Mouse (Mus musculus): ENCODE measurements around the gene Gabra1. TPM values are rescaled to one million over a fixed set of nuclear protein-coding genes. Genes with fewer than 3 reads are reported as not detected.
A peak's percentile ranks its signal among the peaks of the same experiment; 100 is the strongest.

Gene Gabra1
- total RNA-seq (2021) = 100 to 1,000 TPM; 443 to 448 TPM
- long read RNA-seq, full-length matches to known transcripts = 148 of 192 reads
- long read RNA-seq, partial matches to known transcripts = 31 of 192 reads
- long read RNA-seq, other reads (novel, unspliced or antisense) = 13 of 192 reads

DNA sequence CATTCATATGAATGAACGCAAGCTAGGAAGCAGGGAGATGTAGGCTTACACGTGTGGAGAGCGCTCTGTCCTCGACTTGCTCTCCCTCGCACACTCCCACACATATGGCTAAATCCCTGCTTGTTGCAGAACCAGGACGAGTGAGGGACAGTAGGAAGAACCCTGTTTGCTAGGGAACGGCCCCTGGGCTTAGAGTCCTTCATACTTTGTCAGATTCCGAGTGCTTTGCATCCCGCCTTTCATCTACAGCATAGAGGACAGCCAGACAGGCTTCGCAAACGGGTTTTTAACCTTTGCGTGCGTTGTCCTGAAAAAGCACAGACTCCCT is at the start of gene Gabra1:
Gene Gabra1, minus strand, starts transcription at position 106 of the 328 bp plus-strand sequence.
- DNase-seq (ENCODE audit: low spot score in 2 of 2) = peak; percentile 17 to 56

DNA sequence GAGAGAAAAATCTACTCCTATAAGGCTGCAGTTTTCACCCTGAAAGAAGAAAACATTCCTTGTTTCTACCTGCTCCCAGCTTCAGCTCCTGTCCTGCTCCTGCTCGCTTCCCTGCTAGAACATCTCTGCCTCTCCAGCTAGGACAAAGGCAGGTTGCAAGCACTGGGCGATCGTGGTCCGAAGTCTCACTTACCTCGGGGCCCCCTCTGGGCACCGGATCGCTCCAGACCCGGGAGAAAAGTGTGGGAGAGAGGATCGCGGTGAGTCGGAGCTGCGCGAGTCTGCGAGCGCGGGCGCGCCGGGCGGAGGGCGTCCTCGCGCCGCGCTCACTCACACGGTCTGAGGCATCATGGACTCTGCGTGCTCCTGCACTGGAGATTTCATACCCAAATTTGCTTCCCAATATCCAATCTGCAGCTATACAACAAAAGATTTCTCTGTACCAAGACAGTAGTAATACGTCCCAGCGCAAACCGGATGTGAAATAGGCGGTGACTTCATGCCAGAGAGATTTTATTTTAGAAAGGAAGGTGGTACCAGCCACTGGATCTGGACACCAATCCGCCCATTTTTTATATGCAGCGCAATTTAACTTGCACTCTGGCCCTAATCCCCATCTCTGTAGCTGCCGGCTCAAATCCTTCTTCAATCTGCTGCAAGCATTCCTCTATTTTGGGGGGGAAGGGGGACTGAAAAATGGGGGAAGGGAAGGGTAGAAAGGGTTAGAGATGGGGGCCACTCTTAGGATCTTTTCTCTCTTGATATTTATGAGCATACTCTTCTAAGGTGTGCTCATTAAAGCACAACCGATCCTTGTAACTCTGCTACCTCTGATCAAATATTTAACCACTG is 531 bp downstream of the Gabra1 start:
- DNase-seq (ENCODE audit: low spot score in 2 of 2) = peak; percentile 55 to 70

DNA sequence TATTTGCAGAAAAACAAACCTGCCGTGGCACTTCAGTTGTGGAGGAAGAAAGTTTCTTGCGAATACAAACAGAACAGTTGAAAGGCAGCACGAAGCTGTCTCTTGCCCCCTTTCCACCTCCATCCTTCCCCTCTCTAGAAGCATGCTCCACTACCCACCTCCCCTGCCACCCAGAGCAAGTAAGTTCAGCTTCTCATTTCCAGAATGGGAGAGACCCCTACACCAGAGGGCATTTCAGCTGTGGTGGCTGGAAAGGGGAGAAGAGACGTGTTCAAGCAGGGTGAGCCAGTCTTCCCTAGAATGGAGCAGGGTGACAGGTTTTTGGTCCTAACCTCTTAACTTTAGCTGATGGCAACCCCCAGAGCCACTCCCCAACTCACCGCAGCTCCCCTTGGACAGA is 1.3 kb downstream of the Gabra1 start:
- DNase-seq (ENCODE audit: low spot score in 2 of 2) = peak; percentile 13 to 32

DNA sequence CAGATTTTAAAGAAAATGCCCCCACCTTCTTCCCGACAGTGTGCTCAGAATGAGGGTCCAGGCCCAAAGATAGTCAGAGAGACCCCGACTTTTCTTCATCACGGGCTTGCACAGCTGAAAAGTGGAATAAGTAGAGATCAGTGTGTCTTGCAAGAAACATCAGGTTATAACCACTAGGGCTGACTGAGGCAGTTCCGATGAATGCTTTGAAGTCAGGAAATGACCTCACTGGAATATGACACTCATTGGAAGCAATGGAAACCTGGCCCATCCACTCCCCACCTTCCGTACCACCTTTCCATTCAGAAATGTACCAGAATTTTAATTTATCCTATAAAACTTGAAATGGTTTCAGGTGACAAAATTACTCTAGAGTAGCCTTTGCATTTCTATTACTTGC is 3.2 kb downstream of the Gabra1 start:
- peak in 1 of 2 experiments; percentile 31 for DNase-seq (ENCODE audit: low spot score in 2 of 2)

DNA sequence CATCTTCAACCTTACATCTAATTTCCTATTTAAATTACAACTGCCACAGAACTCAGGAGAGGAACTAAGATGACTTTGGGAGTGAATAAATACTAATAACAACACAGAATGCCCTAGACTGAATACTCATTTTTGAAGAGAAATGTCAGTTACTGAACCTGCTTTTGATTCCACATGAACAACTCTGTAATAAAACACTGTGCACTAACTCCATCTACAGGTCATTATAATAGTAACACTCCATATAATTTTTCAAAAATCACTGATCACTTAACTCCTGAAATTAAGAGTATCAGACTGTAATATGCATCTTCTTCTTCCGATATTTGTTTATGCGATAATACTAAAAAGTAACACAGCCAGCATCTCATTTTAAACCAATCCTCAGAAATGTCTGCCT is 4.4 kb downstream of the Gabra1 start:
- DNase-seq (ENCODE audit: low spot score in 2 of 2) = no peak

DNA sequence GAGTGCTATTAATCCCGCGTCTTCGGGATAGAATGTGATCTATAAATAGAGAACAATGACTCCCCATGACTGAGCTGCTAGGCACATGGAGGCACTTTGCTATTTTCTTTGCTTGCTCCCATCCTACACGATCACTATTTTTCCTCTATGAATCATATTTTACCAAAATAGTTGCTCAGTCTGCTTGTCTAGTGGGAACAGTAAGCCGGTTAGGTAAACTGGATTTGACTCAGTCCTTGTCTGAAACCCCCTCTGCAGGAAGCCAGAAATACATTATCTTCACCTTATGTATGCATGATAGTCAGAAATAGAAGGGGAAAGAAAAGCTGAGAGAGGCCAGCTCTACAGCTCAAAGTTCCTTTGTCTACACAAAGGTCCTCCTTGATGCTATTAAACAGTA is 31.3 kb downstream of the Gabra1 start:
- DNase-seq (ENCODE audit: low spot score in 2 of 2) = peak in 1 of 2 experiments; percentile 46

DNA sequence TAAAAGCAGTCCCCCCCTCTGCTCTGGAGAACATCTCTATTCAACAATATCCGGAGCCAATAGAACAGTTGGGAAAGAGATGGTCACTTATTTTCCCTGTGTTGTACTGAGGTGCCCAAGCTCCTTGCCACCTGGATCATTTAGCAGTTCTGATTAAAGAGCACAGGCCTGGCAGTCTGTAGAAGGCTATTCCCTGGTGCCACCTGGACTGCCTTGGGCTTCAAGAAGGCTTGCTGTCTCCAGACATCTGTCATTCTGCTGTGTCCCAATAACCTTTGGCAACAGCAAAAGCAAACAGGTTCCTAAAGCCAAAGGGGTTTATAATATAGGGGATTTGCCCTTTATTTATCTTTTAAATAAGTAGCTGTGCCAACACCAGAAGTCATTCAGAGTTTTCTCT is 65.8 kb downstream of the Gabra1 start:
- no peak for DNase-seq (ENCODE audit: low spot score in 2 of 2)

DNA sequence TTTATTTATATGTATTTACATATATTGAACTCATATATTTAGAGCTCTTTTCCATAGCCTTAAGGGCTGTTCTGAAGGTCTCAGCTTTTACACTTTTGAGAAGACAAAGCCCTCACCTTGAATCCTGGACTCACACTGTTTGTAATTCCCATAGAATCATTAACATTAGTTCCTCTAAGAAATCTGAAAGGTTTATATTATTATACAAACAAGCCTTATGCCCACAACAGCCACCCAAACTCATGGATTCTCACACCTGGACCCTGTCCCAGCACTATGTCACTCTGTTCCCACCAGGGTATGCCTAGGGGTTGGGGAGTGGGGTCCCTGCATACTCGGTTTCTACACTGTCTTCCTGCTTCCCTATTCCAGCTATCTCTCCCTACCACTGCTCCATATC is 72.7 kb downstream of the Gabra1 start:
- DNase-seq (ENCODE audit: low spot score in 2 of 2) = no peak

DNA sequence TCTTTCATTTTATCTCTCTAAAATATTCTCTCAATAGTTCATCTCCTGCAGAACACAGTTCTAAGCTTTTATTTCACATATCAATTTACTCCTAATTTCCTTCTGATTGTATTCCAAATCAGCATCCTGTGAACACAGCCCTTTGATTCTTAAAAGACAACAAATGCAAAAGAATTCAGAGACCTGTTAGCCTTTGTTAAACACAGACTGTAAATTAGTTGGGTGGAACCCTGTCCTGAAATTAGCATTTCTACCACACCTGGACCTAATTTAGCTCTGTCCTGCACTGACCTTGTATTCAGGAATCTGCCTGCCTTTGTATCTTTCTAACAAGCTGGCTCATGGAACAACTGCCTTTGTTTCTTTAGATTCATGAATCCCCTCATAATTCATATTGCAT is 73.1 kb downstream of the Gabra1 start:
- no peak for DNase-seq (ENCODE audit: low spot score in 2 of 2)

DNA sequence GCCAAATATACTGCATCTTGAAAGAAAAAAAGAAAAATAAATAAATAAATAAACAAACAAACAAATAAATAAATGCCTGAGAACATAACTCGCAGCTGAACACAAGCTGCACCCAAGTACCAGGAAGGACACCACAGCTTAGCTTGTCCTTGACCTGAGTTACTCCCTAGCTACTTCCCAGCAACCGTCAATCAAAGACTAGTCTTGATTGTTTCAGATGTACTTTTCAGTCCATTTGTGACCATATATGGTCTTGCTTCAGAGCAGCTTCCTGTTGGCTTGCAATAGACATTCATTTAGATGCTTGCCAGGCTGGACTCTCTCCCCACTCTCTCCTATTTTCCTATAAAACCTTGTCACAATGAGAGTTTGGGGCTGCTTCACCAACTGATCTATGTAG is 87.2 kb downstream of the Gabra1 start:
- no peak for DNase-seq (ENCODE audit: low spot score in 2 of 2)

Other genes starting within 250 kb of the Gabra1 start
- 100 to 1,000 TPM; 157 to 158 TPM for gene Gabrg2, start 182.1 kb downstream of the Gabra1 start, total RNA-seq (2021)
- gene Gabra6, start 138.1 kb upstream of the Gabra1 start, total RNA-seq (2021) = under 1 TPM; 0.25 to 0.54 TPM
- gene Gabrb2, start 236.8 kb upstream of the Gabra1 start, total RNA-seq (2021) = 100 to 1,000 TPM; 139 to 143 TPM

Data from layer of hippocampus, adult 18-20 months (tissue).